In the genomic region with DNA sequence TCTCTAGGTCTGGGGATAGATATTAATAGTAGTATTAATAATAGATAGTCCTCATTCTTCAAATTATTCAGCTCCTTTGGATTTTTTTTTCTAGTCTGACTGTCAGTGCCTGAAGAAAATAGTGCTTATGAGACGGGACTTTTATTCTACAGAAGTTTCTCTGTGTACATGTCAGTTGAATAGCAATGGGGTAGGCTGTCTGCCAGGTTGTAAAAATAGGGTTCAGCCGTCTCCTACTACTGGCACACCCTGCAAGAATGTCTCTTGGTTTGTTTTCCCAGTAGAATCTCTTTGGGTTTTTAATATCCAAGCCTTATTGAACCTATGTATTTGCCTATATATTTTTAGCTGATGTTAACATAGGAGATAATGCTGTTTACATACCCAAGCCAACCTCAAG, we compare ENCODE assay signal across 11 mouse cellular contexts.
DNase-seq lines count a peak whose midpoint lies in the region.
"Had no signal": no experiment of that assay in that cellular context is flagged by ENCODE, and none has a peak within 500 bp of the region (broad histone marks: within the 10 kb centered on the region; RNA-seq: fewer than 3 reads in every experiment).

No protein-coding gene starts in this region.

- peak; percentile 68 for DNase-seq in gastrocnemius, adult 18-20 months (ENCODE audit: low spot score)
- DNase-seq in gastrocnemius, postnatal 36 days, result no peak
- peak; percentile 14 to 41 for DNase-seq in left cerebral cortex, adult 18-20 months (ENCODE audit: low spot score in 2 of 2)
- DNase-seq in left cerebral cortex, postnatal 10 days (ENCODE audit: extremely low spot score in 1 of 2, low spot score in 2 of 2), result no peak
- DNase-seq in urinary bladder, postnatal 14 days (ENCODE audit: low spot score), result peak; percentile 52
- no peak for DNase-seq in urinary bladder, postnatal 4 days (ENCODE audit: low spot score in 2 of 2)
- DNase-seq in cerebellum, adult 11 months, result no peak
- no peak for DNase-seq in adrenal gland, adult 18-20 months (ENCODE audit: low spot score in 2 of 2)
- DNase-seq: adrenal gland, adult 8-10 months; B cell, adult 2 months; cerebellum, adult 9-11 months had no signal

- intact Hi-C loops in gastrocnemius, postnatal 36 days (cut with DNase I), result no loop called here
- intact Hi-C loops in left cerebral cortex, postnatal 10 days (cut with DNase I), result no loop called here

Comparison
In these comparisons a context has a peak if more than half of its experiments do, and no peak if none do; other contexts are left out.
1. DNase-seq: peak in gastrocnemius, adult 18-20 months (single experiment), left cerebral cortex, adult 18-20 months (2 of 2) and urinary bladder, postnatal 14 days (single experiment); none in gastrocnemius, postnatal 36 days (0 of 2), left cerebral cortex, postnatal 10 days (0 of 2), urinary bladder, postnatal 4 days (0 of 2), cerebellum, adult 11 months (single experiment) and adrenal gland, adult 18-20 months (0 of 2).